Mouse (Mus musculus): ENCODE results near the gene Yap1. TPM values are rescaled to one million over a fixed set of nuclear protein-coding genes. Genes with fewer than 3 reads are reported as not detected.
A peak's percentile ranks its signal among the peaks of the same experiment; 100 is the strongest.
"Not testable (repeated sequence)": the region's sequence is repeated elsewhere in the genome, so short reads cannot be mapped to it uniquely, and the experiment has no call there.

Gene Yap1
- total RNA-seq, 1 experiment from 2014 or later = 0.58 TPM

- ATAC-seq (ENCODE audit: extremely low read depth, insufficient number of reproducible peaks, low FRiP score, poor library complexity, severe bottlenecking) = no peak
Observed at GRCm38 (mm10) chr9:7940075-7940474, 64.3 kb downstream of the Yap1 start.

- ATAC-seq (ENCODE audit: extremely low read depth, insufficient number of reproducible peaks, low FRiP score, poor library complexity, severe bottlenecking) = no peak
Observed at GRCm38 (mm10) chr9:7934419-7934818, 70.0 kb downstream of the Yap1 start.

GRCm38 (mm10) chr9:7929552-7929951, 74.8 kb downstream of the Yap1 start:
- no peak for ATAC-seq (ENCODE audit: extremely low read depth, insufficient number of reproducible peaks, low FRiP score, poor library complexity, severe bottlenecking)

- ATAC-seq (ENCODE audit: extremely low read depth, insufficient number of reproducible peaks, low FRiP score, poor library complexity, severe bottlenecking) = no peak
Observed at GRCm38 (mm10) chr9:7928866-7929265, 75.5 kb downstream of the Yap1 start.

- ATAC-seq (ENCODE audit: extremely low read depth, insufficient number of reproducible peaks, low FRiP score, poor library complexity, severe bottlenecking) = no peak
Observed at GRCm38 (mm10) chr9:7928207-7928793, 76.1 kb downstream of the Yap1 start.

- no peak for ATAC-seq (ENCODE audit: extremely low read depth, insufficient number of reproducible peaks, low FRiP score, poor library complexity, severe bottlenecking)
Observed at GRCm38 (mm10) chr9:7914925-7915324, 89.5 kb downstream of the Yap1 start.

GRCm38 (mm10) chr9:7914487-7914886, 89.9 kb downstream of the Yap1 start:
- ATAC-seq (ENCODE audit: extremely low read depth, insufficient number of reproducible peaks, low FRiP score, poor library complexity, severe bottlenecking) = no peak; the same call in 1 of the 2 replicates

- ATAC-seq (ENCODE audit: extremely low read depth, insufficient number of reproducible peaks, low FRiP score, poor library complexity, severe bottlenecking) = no peak
Observed at GRCm38 (mm10) chr9:7913953-7914352, 90.4 kb downstream of the Yap1 start.

- no peak for ATAC-seq (ENCODE audit: extremely low read depth, insufficient number of reproducible peaks, low FRiP score, poor library complexity, severe bottlenecking)
Observed at GRCm38 (mm10) chr9:7907351-7907985, 96.9 kb downstream of the Yap1 start.

GRCm38 (mm10) chr9:7906564-7906963, 97.8 kb downstream of the Yap1 start:
- no peak for ATAC-seq (ENCODE audit: extremely low read depth, insufficient number of reproducible peaks, low FRiP score, poor library complexity, severe bottlenecking)

GRCm38 (mm10) chr9:7903825-7904224, 100.6 kb downstream of the Yap1 start:
- no peak for ATAC-seq (ENCODE audit: extremely low read depth, insufficient number of reproducible peaks, low FRiP score, poor library complexity, severe bottlenecking)

GRCm38 (mm10) chr9:7903262-7903661, 101.1 kb downstream of the Yap1 start:
- no peak for ATAC-seq (ENCODE audit: extremely low read depth, insufficient number of reproducible peaks, low FRiP score, poor library complexity, severe bottlenecking)

GRCm38 (mm10) chr9:7902311-7902710, 102.1 kb downstream of the Yap1 start:
- ATAC-seq (ENCODE audit: extremely low read depth, insufficient number of reproducible peaks, low FRiP score, poor library complexity, severe bottlenecking) = no peak

- ATAC-seq (ENCODE audit: extremely low read depth, insufficient number of reproducible peaks, low FRiP score, poor library complexity, severe bottlenecking) = no peak
Observed at GRCm38 (mm10) chr9:7900965-7901364, 103.4 kb downstream of the Yap1 start.

- peak; percentile 100 for ATAC-seq (ENCODE audit: extremely low read depth, insufficient number of reproducible peaks, low FRiP score, poor library complexity, severe bottlenecking)
Observed at GRCm38 (mm10) chr9:7897502-7897901, 106.9 kb downstream of the Yap1 start.

GRCm38 (mm10) chr9:7891796-7892195, 112.6 kb downstream of the Yap1 start:
- not testable (repeated sequence) for ATAC-seq (ENCODE audit: extremely low read depth, insufficient number of reproducible peaks, low FRiP score, poor library complexity, severe bottlenecking)

GRCm38 (mm10) chr9:7891177-7891576, 113.2 kb downstream of the Yap1 start:
- ATAC-seq (ENCODE audit: extremely low read depth, insufficient number of reproducible peaks, low FRiP score, poor library complexity, severe bottlenecking) = no peak

- no peak for ATAC-seq (ENCODE audit: extremely low read depth, insufficient number of reproducible peaks, low FRiP score, poor library complexity, severe bottlenecking)
Observed at GRCm38 (mm10) chr9:7884346-7884745, 120.0 kb downstream of the Yap1 start.

- ATAC-seq (ENCODE audit: extremely low read depth, insufficient number of reproducible peaks, low FRiP score, poor library complexity, severe bottlenecking) = no peak
Observed at GRCm38 (mm10) chr9:7882304-7882865, 122.0 kb downstream of the Yap1 start.

All from neutrophil, adult 5-6 weeks (primary cell).